Mouse (Mus musculus): Measurements from ENCODE around the gene Pcsk6.

Pcsk6 gene

DNA sequence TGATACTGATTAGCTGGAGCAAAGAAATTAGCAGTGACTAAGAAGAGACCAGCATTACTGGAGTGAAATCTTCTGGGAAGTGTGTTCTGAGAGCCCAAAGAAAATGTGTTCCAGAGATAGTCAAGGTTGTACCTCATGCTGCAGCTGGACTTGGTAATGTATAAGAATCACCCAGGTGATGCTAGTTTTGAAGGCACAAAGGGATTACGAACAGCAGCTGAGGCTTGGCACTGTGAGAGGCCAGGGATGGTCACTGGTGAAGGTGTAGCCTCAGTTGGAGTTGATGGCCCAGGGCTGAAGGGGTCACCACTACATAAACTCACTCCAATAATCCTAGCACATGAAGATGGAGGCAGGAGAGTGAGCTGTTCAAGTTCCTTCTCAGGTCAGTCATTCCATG lies 197.2 kb downstream of the Pcsk6 start, which contains the start of gene Snrpa1:
Gene Snrpa1, plus strand, starts transcription at position 301 of the 400 bp plus-strand sequence.
- no peak for DNase-seq

- peak; percentile 83 for DNase-seq
These were observed 198.8 kb downstream of the Pcsk6 start for GRCm38 (mm10) chr7:66060066-66060956.

DNA sequence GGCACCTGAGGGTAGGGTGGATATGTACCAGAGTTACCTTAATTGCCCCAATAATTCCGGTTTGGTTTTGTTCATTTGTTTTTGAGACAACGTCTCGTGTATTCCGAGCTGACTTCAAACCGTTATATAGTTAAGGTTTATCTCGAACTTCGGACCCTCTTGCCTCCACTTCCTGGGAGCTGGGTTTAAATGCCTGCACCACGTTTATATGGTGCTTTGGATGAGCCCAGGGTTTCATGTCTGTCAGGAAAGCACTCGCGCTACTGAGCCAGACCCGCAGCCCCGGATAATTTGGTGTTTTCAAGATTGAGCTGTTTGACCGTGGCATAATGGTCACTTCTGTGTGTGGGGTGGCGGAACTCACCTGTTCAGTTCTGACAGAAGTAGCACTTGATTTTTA lies 199.5 kb downstream of the Pcsk6 start:
- no peak for DNase-seq

DNA sequence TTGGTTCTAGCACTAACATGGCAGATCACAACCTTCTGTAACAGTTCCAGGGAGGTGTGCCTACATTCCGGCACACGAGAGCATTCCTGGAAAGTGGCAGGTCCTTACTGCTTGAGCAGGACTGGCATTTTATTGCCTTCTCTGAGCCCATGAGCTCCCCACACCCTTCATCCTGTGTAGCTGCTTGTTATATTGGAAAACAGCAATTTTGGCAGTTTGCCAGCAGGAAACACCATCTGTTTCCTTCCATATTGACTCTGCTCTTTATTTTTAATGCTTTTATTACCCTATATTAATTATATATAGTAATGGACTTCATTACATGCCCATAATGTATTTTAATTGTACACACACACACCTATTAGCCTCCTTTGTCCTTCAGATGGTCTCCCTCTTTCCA lies 214.9 kb downstream of the Pcsk6 start:
- DNase-seq: peak; percentile 62

GRCm38 (mm10) chr7:66079364-66080230 lies 218.1 kb downstream of the Pcsk6 start, which contains the start of gene Selenos:
Gene Selenos (plus strand): TSS chr7:66079649.
- peak; percentile 93 for DNase-seq

DNA sequence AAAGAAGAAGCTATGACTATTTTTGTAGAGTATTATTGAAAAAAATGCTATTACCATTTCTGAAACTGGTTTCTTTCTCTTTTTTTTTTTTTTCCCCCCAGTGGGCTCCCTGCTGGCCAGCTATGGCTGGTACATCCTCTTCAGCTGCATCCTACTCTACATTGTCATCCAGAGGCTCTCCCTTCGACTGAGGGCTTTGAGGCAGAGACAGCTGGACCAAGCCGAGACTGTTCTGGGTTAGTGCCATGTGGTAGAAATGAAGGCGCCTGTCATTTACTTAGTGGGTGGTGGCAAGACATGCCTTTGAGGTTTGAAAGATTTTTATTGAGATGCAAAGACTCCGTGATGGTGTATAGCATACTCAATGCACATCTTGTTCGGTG lies 218.7 kb downstream of the Pcsk6 start:
- no peak for DNase-seq

DNA sequence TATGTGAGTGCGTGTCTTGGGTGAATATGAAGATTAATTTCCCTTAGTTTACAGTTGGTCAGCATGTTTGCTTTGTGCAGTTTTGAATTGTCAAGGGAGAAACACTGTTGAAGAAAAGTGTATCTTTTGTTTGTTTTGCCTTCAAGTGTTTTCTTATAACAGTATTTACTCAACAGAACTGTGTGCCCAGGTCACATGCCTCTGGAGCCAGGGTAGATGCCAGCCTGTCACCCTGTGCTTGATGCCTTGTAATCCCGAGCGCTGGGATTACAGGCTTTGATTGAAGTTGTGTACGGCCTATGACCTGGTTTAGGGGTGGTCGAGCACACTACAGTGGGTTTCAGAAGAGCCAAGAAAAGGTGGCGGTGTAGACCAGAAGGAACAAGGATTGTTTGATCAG lies 222.2 kb downstream of the Pcsk6 start:
- no peak for DNase-seq

DNA sequence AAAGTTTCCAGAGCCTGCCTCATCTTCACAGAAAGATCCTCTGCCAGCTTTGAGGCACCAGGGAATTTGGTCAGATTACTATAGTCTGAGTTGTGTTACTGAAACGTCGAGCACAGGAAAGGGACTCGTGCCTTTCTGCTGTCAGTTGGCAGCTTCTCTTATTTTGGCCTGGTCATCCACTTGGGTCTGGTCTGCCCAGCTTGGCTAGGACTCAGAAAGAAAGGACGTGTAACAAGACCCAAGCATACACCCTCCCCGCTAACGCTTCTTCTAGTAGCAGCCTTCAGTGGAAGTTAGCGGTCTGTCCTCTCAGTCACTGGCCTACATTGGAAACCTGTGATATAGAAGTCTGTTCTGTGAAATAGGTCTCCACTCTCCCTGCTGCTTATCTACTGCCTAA lies 223.0 kb downstream of the Pcsk6 start:
- DNase-seq: no peak

GRCm38 (mm10) chr7:66087652-66088051 lies 226.1 kb downstream of the Pcsk6 start:
- DNase-seq: no peak

DNA sequence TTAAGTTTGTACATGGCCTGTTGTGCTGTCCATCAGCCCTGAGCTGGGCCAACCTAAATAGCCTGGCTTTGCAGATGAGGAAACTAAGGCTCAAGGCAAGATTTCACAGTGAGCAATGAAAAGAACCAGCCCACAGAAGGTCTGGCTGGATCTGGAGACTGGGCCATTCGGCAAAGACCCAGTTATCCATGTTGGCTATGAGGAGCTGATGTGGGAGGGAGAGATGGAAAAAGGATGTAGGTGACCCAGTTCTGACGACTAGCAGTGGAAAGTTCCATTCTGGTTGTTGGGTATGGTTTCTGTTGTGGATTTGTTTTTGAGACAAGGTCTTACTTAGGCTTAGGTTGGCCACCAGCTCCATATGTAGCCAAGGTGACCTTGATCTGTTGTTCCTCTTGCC lies 226.5 kb downstream of the Pcsk6 start:
- no peak for DNase-seq

- no peak for DNase-seq
These were observed 229.2 kb downstream of the Pcsk6 start for GRCm38 (mm10) chr7:66090676-66091190.

DNA sequence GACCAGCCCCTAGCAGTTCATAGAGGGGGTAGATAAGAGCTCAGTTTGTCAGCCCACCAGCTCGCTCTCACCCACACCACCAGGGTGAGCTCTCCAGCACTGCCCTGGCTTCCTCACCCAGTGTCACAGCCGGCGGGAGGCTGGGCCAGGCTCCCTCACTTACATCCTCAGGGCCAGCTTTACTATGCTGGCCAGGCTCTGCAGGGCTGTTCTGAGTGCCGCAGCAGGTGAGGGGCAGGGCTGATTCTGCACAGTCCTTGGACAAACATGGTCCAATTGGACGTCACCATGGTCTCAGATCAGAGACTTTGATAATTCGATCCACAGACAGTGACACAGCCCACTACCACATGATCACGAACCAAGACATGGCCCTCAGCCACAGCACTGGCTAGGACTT lies 230.0 kb downstream of the Pcsk6 start:
- no peak for DNase-seq

GRCm38 (mm10) chr7:66092656-66093055 lies 231.1 kb downstream of the Pcsk6 start:
- peak; percentile 48 for DNase-seq

- peak; percentile 59 for DNase-seq
These were observed 232.6 kb downstream of the Pcsk6 start for GRCm38 (mm10) chr7:66094141-66094540.

- no peak for DNase-seq
These were observed 237.3 kb downstream of the Pcsk6 start for GRCm38 (mm10) chr7:66098803-66099202.
